Mouse (Mus musculus): ENCODE measurements around the gene Atl3. TPM values are rescaled to one million over a fixed set of nuclear protein-coding genes. Genes with fewer than 3 reads are reported as not detected.
A peak's percentile ranks its signal among the peaks of the same experiment; 100 is the strongest.

Gene Atl3
- 10 to 100 TPM; 17.2 to 20.1 TPM for total RNA-seq (2021)

GRCm38 (mm10) chr19:7493352-7494186 is at the start of gene Atl3:
TSS of gene Atl3 (plus strand) at chr19:7494040.
- intact Hi-C loops (cut with DNase I): no loop called here
- DNase-seq: no peak

GRCm38 (mm10) chr19:7445105-7445504 is 48.7 kb upstream of the Atl3 start:
- intact Hi-C loops (cut with DNase I): no loop called here
- no peak for DNase-seq

- intact Hi-C loops (cut with DNase I): no loop called here
- DNase-seq: no peak
Measured at GRCm38 (mm10) chr19:7445596-7445995, 48.2 kb upstream of the Atl3 start.

GRCm38 (mm10) chr19:7456803-7457202 is 37.0 kb upstream of the Atl3 start:
- DNase-seq: no peak
- intact Hi-C loops (cut with DNase I): no loop called here

- intact Hi-C loops (cut with DNase I): no loop called here
- no peak for DNase-seq
Measured at GRCm38 (mm10) chr19:7458901-7459300, 34.9 kb upstream of the Atl3 start.

GRCm38 (mm10) chr19:7459370-7459769 is 34.5 kb upstream of the Atl3 start:
- intact Hi-C loops (cut with DNase I): no loop called here
- no peak for DNase-seq

- intact Hi-C loops (cut with DNase I): no loop called here
- DNase-seq: no peak
Measured at GRCm38 (mm10) chr19:7467915-7468314, 25.9 kb upstream of the Atl3 start.

GRCm38 (mm10) chr19:7470643-7471042 is 23.2 kb upstream of the Atl3 start:
- intact Hi-C loops (cut with DNase I): no loop called here
- DNase-seq: no peak

GRCm38 (mm10) chr19:7479751-7480248 is 14.0 kb upstream of the Atl3 start:
- DNase-seq: no peak
- intact Hi-C loops (cut with DNase I): loop anchor here (5.0 kb wide), 1 partner anchor 37 kb away; no protein-coding TSS in a partner anchor

- intact Hi-C loops (cut with DNase I): loop anchor here (5.0 kb wide), 1 partner anchor 39 kb away; no protein-coding TSS in a partner anchor
- DNase-seq: peak; percentile 29 to 41
Measured at GRCm38 (mm10) chr19:7481541-7482265, 12.1 kb upstream of the Atl3 start.

GRCm38 (mm10) chr19:7482266-7482598 is 11.6 kb upstream of the Atl3 start:
- intact Hi-C loops (cut with DNase I): loop anchor here (5.0 kb wide), 1 partner anchor 40 kb away; no protein-coding TSS in a partner anchor
- no peak for DNase-seq

- intact Hi-C loops (cut with DNase I): loop anchor here (5.0 kb wide), 1 partner anchor 41 kb away; no protein-coding TSS in a partner anchor
- peak; percentile 96 to 97 for DNase-seq
Measured at GRCm38 (mm10) chr19:7482599-7483511, 11.0 kb upstream of the Atl3 start, which contains the start of gene Rtn3. TSS of gene Rtn3 (minus strand) at chr19:7483281.

- intact Hi-C loops (cut with DNase I): loop anchor here (5.0 kb wide), 1 partner anchor 41 kb away; no protein-coding TSS in a partner anchor
- DNase-seq: no peak
Measured at GRCm38 (mm10) chr19:7483512-7483882, 10.3 kb upstream of the Atl3 start.

- intact Hi-C loops (cut with DNase I): loop anchor here (2.0 to 5.0 kb wide), 2 partner anchors 42 to 143 kb away; partner anchors contain the start of gene Mark2
- DNase-seq: no peak
Measured at GRCm38 (mm10) chr19:7484076-7484475, 9.8 kb upstream of the Atl3 start.

- DNase-seq: no peak
Measured at GRCm38 (mm10) chr19:7487680-7488079, 6.2 kb upstream of the Atl3 start.

GRCm38 (mm10) chr19:7491960-7492359 is 1.9 kb upstream of the Atl3 start:
- intact Hi-C loops (cut with DNase I): no loop called here
- no peak for DNase-seq

More at GRCm38 (mm10) chr19:7487680-7488079, 6.2 kb upstream of the Atl3 start:
- intact Hi-C loops (cut with DNase I): no loop called here

- DNase-seq: no peak
- intact Hi-C loops (cut with DNase I): no loop called here
Measured at GRCm38 (mm10) chr19:7492682-7493081, 1.2 kb upstream of the Atl3 start.

- peak; percentile 90 to 94 for DNase-seq
- intact Hi-C loops (cut with DNase I): no loop called here
Measured at GRCm38 (mm10) chr19:7494187-7495015, 561 bp downstream of the Atl3 start.

Data from heart, postnatal 36 days (tissue).